Mouse (Mus musculus) midbrain, embryonic 14.5 days (tissue): ENCODE results near the gene Dab1. TPM values are rescaled to one million over a fixed set of nuclear protein-coding genes. Genes with fewer than 3 reads are reported as not detected.

Experiments
- ATAC-seq: fragments of 200-750 bp; cut with Nextera tagmentation; 2 replicates; pipeline ENCODE4 v1.8.0; 2017; ENCODE audit warnings: moderate number of reproducible peaks, moderate library complexity; ENCODE audit not compliant: low FRiP score, low TSS enrichment
- DNase-seq: peaks from one replicate; pipeline ENCODE4 v3.0.0-alpha.2; 2015
- H3K27ac ChIP-seq: fragments of 300-500 bp; sonication (generic); replicated peaks from 2 replicates; pipeline ENCODE4 v1.5.1; 2014; ENCODE audit warnings: mild to moderate bottlenecking, low read depth, low read length, moderate library complexity
- H3K27me3 ChIP-seq: fragments of 300-500 bp; sonication (generic); 2 replicates; pipeline ENCODE4 v1.6.1; 2014; ENCODE audit warnings: low read length, control low read depth, mixed read lengths; ENCODE audit not compliant: control insufficient read depth, insufficient read depth
- H3K36me3 ChIP-seq: fragments of 300-500 bp; sonication (generic); 2 replicates; pipeline ENCODE4 v1.6.1; 2014; ENCODE audit warnings: low read length, control low read depth; ENCODE audit not compliant: control insufficient read depth, insufficient read depth
- H3K4me1 ChIP-seq: fragments of 300-500 bp; sonication (generic); 2 replicates; pipeline ENCODE4 v1.6.1; 2014; ENCODE audit warnings: mild to moderate bottlenecking, antibody characterized with exemption, low read length, control low read depth; ENCODE audit not compliant: control insufficient read depth, insufficient read depth
- H3K4me2 ChIP-seq: fragments of 300-500 bp; sonication (generic); 2 replicates; pipeline ENCODE4 v1.6.1; 2014; ENCODE audit warnings: mild to moderate bottlenecking, low read length, moderate library complexity
- H3K4me3 ChIP-seq: fragments of 300-500 bp; sonication (generic); replicated peaks from 2 replicates; pipeline ENCODE4 v1.5.1; 2014; ENCODE audit warnings: low read depth, low read length
- H3K9ac ChIP-seq: fragments of 300-500 bp; sonication (generic); replicated peaks from 2 replicates; pipeline ENCODE4 v1.6.1; 2014; ENCODE audit warnings: mild to moderate bottlenecking, low read length, moderate library complexity
- H3K9me3 ChIP-seq: fragments of 300-500 bp; sonication (generic); 2 replicates; pipeline ENCODE4 v1.6.1; 2016; ENCODE audit warnings: low read length, control low read depth, mixed read lengths; ENCODE audit not compliant: control insufficient read depth
- WGBS: fragments of 180-500 bp; shearing (Covaris S2); extraction: QIAGEN DNeasy Blood & Tissue Kit; methylation state at CpG from one replicate; pipeline ENCODE4 v1.1.7; 2014; 5-methylcytosine and 5-hydroxymethylcytosine counted together
- polyA plus RNA-seq: library from polyadenylated mRNA; unstranded; fragments of >200 nt; fragmentation: Nextera tagmentation; extraction: Ambion mirVana; gene quantifications from 2 replicates; pipeline ENCODE4 v1.2.1, GENCODE M21; 2014

Gene Dab1
- polyA plus RNA-seq, 1 experiment from 2014 or later: 146 TPM

- Histone ChIP-seq H3K4me3 (no peak overlapping the region), H3K4me2 (no peak overlapping the region), H3K9ac (no peak overlapping the region), H3K9me3 (no peaks in the 10 kb centered on the region), H3K27ac (no peak overlapping the region), H3K27me3 (no peaks in the 10 kb centered on the region), H3K4me1 (no peaks in the 10 kb centered on the region), H3K36me3 (no peaks in the 10 kb centered on the region)
- ATAC-seq (no peak), DNase-seq (no peak)
- WGBS: 82% methylated on average over 2 of the region's 2 CpGs
Measured at GRCm38 (mm10) chr4:104539047-104539446, 919.9 kb downstream of the Dab1 start.

- Histone ChIP-seq H3K27ac (no peak overlapping the region), H3K4me1 (0 out of 2 replicates have a peak, but pooled peaks cover 7% of the 10 kb centered on the region), H3K4me2 (no peak overlapping the region), H3K9me3 (no peaks in the 10 kb centered on the region), H3K36me3 (no peaks in the 10 kb centered on the region), H3K4me3 (no peak overlapping the region), H3K9ac (no peak overlapping the region), H3K27me3 (no peaks in the 10 kb centered on the region)
- DNase-seq (no peak), ATAC-seq (no peak)
- WGBS: 51% methylated on average over 5 of the region's 5 CpGs
Measured at GRCm38 (mm10) chr4:104547091-104547490, 927.9 kb downstream of the Dab1 start.

GRCm38 (mm10) chr4:104548287-104548686 lies 929.1 kb downstream of the Dab1 start:
- no peak overlapping the region for H3K4me3 ChIP-seq
- no peaks in the 10 kb centered on the region for H3K36me3 ChIP-seq
- no peak for ATAC-seq
- H3K27me3 ChIP-seq: no peaks in the 10 kb centered on the region
- 100% methylated on average over 1 of the region's 1 CpGs for WGBS
- no peak for DNase-seq
- H3K9ac ChIP-seq: no peak overlapping the region
- H3K9me3 ChIP-seq: no peaks in the 10 kb centered on the region
- 0 out of 2 replicates have a peak, but pooled peaks cover 7% of the 10 kb centered on the region for H3K4me1 ChIP-seq
- H3K27ac ChIP-seq: no peak overlapping the region
- no peak overlapping the region for H3K4me2 ChIP-seq

- WGBS: 78% methylated on average over 4 of the region's 4 CpGs
Measured at GRCm38 (mm10) chr4:104550581-104551205, 931.5 kb downstream of the Dab1 start.

GRCm38 (mm10) chr4:104551390-104552070 lies 932.4 kb downstream of the Dab1 start:
- ATAC-seq (no peak), DNase-seq (no peak)
- Histone ChIP-seq H3K4me1 (peaks cover 14% of the 10 kb centered on the region; the same call in 1 of the 2 replicates), H3K9ac (no peak overlapping the region), H3K4me2 (no peak overlapping the region), H3K36me3 (no peaks in the 10 kb centered on the region), H3K27me3 (no peaks in the 10 kb centered on the region), H3K27ac (no peak overlapping the region), H3K4me3 (no peak overlapping the region), H3K9me3 (no peaks in the 10 kb centered on the region)
- 89% methylated on average over 17 of the region's 17 CpGs for WGBS

More at GRCm38 (mm10) chr4:104550581-104551205, 931.5 kb downstream of the Dab1 start:
- H3K9ac ChIP-seq: no peak overlapping the region
- ATAC-seq (no peak), DNase-seq (no peak)
- H3K36me3 ChIP-seq: no peaks in the 10 kb centered on the region
- H3K27ac ChIP-seq: no peak overlapping the region
- H3K27me3 ChIP-seq: no peaks in the 10 kb centered on the region
- H3K4me1 ChIP-seq: 0 out of 2 replicates have a peak, but pooled peaks cover 11% of the 10 kb centered on the region
- H3K9me3 ChIP-seq: no peaks in the 10 kb centered on the region
- H3K4me2 ChIP-seq: no peak overlapping the region
- H3K4me3 ChIP-seq: no peak overlapping the region

GRCm38 (mm10) chr4:104555408-104555807 lies 936.2 kb downstream of the Dab1 start:
- ATAC-seq (no peak), DNase-seq (peak; percentile 37)
- Histone ChIP-seq H3K9me3 (no peaks in the 10 kb centered on the region), H3K27ac (no peak overlapping the region), H3K4me2 (no peak overlapping the region), H3K9ac (no peak overlapping the region), H3K36me3 (no peaks in the 10 kb centered on the region), H3K4me1 (peaks cover 9% of the 10 kb centered on the region; the same call in 1 of the 2 replicates), H3K4me3 (no peak overlapping the region), H3K27me3 (no peaks in the 10 kb centered on the region)
- 45% methylated on average over 2 of the region's 2 CpGs for WGBS

GRCm38 (mm10) chr4:104563512-104563911 lies 944.4 kb downstream of the Dab1 start:
- no peak overlapping the region for H3K4me2 ChIP-seq
- no peak overlapping the region for H3K27ac ChIP-seq
- no peaks in the 10 kb centered on the region for H3K36me3 ChIP-seq
- H3K4me3 ChIP-seq: no peak overlapping the region
- peaks cover 14% of the 10 kb centered on the region for H3K4me1 ChIP-seq
- no peak for ATAC-seq
- H3K27me3 ChIP-seq: no peaks in the 10 kb centered on the region
- 76% methylated on average over 5 of the region's 5 CpGs for WGBS
- no peaks in the 10 kb centered on the region for H3K9me3 ChIP-seq
- H3K9ac ChIP-seq: no peak overlapping the region
- DNase-seq: no peak

GRCm38 (mm10) chr4:104570523-104570922 lies 951.4 kb downstream of the Dab1 start:
- H3K4me1 ChIP-seq: peaks cover 19% of the 10 kb centered on the region
- no peak overlapping the region for H3K9ac ChIP-seq
- WGBS: 79% methylated on average over 4 of the region's 4 CpGs
- H3K27me3 ChIP-seq: no peaks in the 10 kb centered on the region
- DNase-seq (no peak), ATAC-seq (no peak)
- no peak overlapping the region for H3K27ac ChIP-seq
- H3K4me2 ChIP-seq: no peak overlapping the region
- H3K36me3 ChIP-seq: no peaks in the 10 kb centered on the region
- no peaks in the 10 kb centered on the region for H3K9me3 ChIP-seq
- H3K4me3 ChIP-seq: no peak overlapping the region

GRCm38 (mm10) chr4:104572440-104572839 lies 953.3 kb downstream of the Dab1 start:
- DNase-seq (no peak), ATAC-seq (no peak)
- WGBS: 51% methylated on average over 8 of the region's 8 CpGs
- no peaks in the 10 kb centered on the region for H3K36me3 ChIP-seq
- peaks cover 19% of the 10 kb centered on the region for H3K4me1 ChIP-seq
- no peaks in the 10 kb centered on the region for H3K27me3 ChIP-seq
- H3K27ac ChIP-seq: 0 out of 2 replicates have a peak overlapping the region, but pooled peaks have one; percentile 34
- no peak overlapping the region for H3K9ac ChIP-seq
- H3K4me2 ChIP-seq: no peak overlapping the region
- H3K9me3 ChIP-seq: no peaks in the 10 kb centered on the region
- no peak overlapping the region for H3K4me3 ChIP-seq
